Mouse (Mus musculus): Measurements from ENCODE around the gene Pofut2. TPM values are rescaled to one million over a fixed set of nuclear protein-coding genes. Genes with fewer than 3 reads are reported as not detected.

The Pofut2 gene
- polyA plus RNA-seq (2015; fragmentation: Nextera tagmentation; extraction: Ambion mirVana) = 57.5 and 63.9 TPM in 2 replicates

DNA sequence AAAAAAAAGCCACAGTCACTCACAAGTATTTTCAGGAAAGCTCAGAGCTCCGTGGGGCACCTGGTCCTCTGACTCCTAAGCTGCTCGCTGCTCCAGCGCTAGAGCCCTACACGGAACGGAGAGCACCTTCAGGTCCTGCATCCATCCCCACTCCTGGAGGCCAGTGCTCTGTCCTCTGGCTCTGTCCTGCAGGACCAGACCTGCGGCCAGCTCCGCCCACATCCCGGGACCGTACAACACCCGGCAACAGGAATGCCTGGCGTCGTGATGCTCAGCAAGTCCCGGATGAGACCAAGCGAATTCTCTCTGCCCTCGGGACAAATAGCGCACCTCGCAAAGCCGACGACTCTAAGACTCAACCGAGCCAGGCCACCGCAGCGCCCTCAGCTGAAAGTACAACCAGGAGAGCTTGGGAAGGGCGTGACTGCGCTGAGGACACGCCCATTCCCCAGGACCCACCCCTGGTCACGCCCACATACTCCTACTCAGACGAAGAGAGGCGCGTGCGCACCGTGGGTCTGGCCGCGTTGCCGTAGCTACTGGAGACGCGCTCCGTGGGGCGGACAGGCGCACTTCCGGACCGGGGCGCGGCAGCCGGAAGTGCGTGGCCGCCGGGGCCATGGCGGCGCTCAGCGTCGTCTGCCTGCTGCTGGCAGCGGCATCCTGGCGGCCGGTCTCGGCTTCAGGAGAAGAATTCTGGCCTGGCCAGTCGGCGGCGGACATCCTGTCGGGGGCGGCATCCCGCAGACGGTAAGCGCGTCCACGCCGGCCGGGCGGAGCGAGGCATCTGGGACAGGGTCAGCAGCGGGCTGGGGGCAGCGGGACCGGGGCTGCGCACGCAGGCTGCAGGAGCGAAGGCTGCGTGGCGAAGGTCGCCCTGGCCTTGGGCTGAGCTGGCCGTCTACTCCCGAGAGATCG is at the start of gene Pofut2:
TSS of gene Pofut2 (plus strand) at position 515 of the 918 bp plus-strand sequence.
- Histone ChIP-seq H3K4me2 (peak within 1 kb of the TSS; percentile 92), H3K9ac (replicated peaks) (peak within 1 kb of the TSS; percentile 93), H3K36me3 (peaks cover 28% of the 10 kb centered on the region), H3K27ac (replicated peaks) (peak within 1 kb of the TSS; percentile 92), H3K4me1 (peaks cover 27% of the 10 kb centered on the region), H3K9me3 (replicated peaks) (no peaks in the 10 kb centered on the region), H3K4me3 (replicated peaks) (peak within 1 kb of the TSS; percentile 95), H3K27me3 (replicated peaks) (no peaks in the 10 kb centered on the region)
- ATAC-seq (ENCODE audit: low FRiP score) = peak; percentile 99
- under 1% methylated on average over 80 of the region's 81 CpGs for WGBS

GRCm38 (mm10) chr10:77209261-77209660 is 49.8 kb upstream of the Pofut2 start:
- H3K36me3 ChIP-seq = no peaks in the 10 kb centered on the region
- H3K27ac ChIP-seq (replicated peaks) = no peak overlapping the region
- H3K4me3 ChIP-seq (replicated peaks) = no peak overlapping the region
- no peak overlapping the region for H3K4me2 ChIP-seq
- H3K4me1 ChIP-seq = peaks cover 16% of the 10 kb centered on the region; the same call in 1 of the 2 replicates
- H3K27me3 ChIP-seq (replicated peaks) = no peaks in the 10 kb centered on the region
- H3K9me3 ChIP-seq (replicated peaks) = no peaks in the 10 kb centered on the region
- 71% methylated on average over 5 of the region's 5 CpGs for WGBS
- ATAC-seq (ENCODE audit: low FRiP score) = no peak
- no peak overlapping the region for H3K9ac ChIP-seq (replicated peaks)

- Histone ChIP-seq H3K36me3 (no peaks in the 10 kb centered on the region), H3K4me2 (no peak overlapping the region), H3K4me3 (replicated peaks) (no peak overlapping the region), H3K9ac (replicated peaks) (no peak overlapping the region), H3K9me3 (replicated peaks) (no peaks in the 10 kb centered on the region), H3K4me1 (peaks cover 17% of the 10 kb centered on the region), H3K27me3 (replicated peaks) (no peaks in the 10 kb centered on the region), H3K27ac (replicated peaks) (0 out of 2 replicates have a peak overlapping the region, but pooled peaks have one; percentile 51)
- ATAC-seq (ENCODE audit: low FRiP score) = no peak
- 97% methylated on average over 3 of the region's 3 CpGs for WGBS
These were observed 48.4 kb upstream of the Pofut2 start for GRCm38 (mm10) chr10:77210666-77211065.

GRCm38 (mm10) chr10:77211116-77211570 is 47.9 kb upstream of the Pofut2 start:
- Histone ChIP-seq H3K27me3 (replicated peaks) (no peaks in the 10 kb centered on the region), H3K9me3 (replicated peaks) (no peaks in the 10 kb centered on the region), H3K4me2 (no peak overlapping the region), H3K36me3 (no peaks in the 10 kb centered on the region), H3K27ac (replicated peaks) (0 out of 2 replicates have a peak overlapping the region, but pooled peaks have one; percentile 51), H3K4me3 (replicated peaks) (no peak overlapping the region), H3K9ac (replicated peaks) (no peak overlapping the region), H3K4me1 (peaks cover 19% of the 10 kb centered on the region)
- no peak for ATAC-seq (ENCODE audit: low FRiP score)
- 76% methylated on average over 11 of the region's 11 CpGs for WGBS

- H3K27me3 ChIP-seq (replicated peaks) = no peaks in the 10 kb centered on the region
- H3K4me1 ChIP-seq = peaks cover 10% of the 10 kb centered on the region
- H3K9me3 ChIP-seq (replicated peaks) = no peaks in the 10 kb centered on the region
- no peaks in the 10 kb centered on the region for H3K36me3 ChIP-seq
- H3K4me3 ChIP-seq (replicated peaks) = no peak overlapping the region
- no peak for ATAC-seq (ENCODE audit: low FRiP score)
- 83% methylated on average over 6 of the region's 6 CpGs for WGBS
- H3K9ac ChIP-seq (replicated peaks) = no peak overlapping the region
- H3K27ac ChIP-seq (replicated peaks) = no peak overlapping the region
- no peak overlapping the region for H3K4me2 ChIP-seq
These were observed 46.5 kb upstream of the Pofut2 start for GRCm38 (mm10) chr10:77212354-77213120.

DNA sequence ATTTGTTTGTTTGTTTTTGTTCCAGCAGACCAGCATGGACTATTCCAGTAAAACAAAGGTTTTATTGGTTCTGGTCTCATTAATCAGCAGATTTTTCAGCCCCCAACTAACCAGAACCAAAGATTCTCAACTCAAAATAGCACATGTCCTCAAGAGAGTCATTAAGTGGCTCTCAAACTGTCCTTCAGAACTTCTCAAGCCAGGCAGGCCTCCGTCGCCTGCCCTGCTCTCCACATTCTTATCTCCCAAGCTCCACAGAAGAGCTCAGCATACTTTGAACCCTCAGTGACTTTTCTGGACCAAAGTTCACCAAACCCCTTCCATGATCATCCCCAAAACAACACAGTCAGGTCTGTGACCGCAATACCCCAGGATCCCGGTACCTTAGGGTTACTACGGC is 45.5 kb upstream of the Pofut2 start:
- H3K4me1 ChIP-seq = peaks cover 10% of the 10 kb centered on the region
- H3K4me3 ChIP-seq (replicated peaks) = no peak overlapping the region
- WGBS = 93% methylated on average over 5 of the region's 5 CpGs
- no peaks in the 10 kb centered on the region for H3K27me3 ChIP-seq (replicated peaks)
- no peaks in the 10 kb centered on the region for H3K36me3 ChIP-seq
- H3K27ac ChIP-seq (replicated peaks) = no peak overlapping the region
- no peak overlapping the region for H3K4me2 ChIP-seq
- no peak for ATAC-seq (ENCODE audit: low FRiP score)
- H3K9me3 ChIP-seq (replicated peaks) = no peaks in the 10 kb centered on the region
- no peak overlapping the region for H3K9ac ChIP-seq (replicated peaks)

DNA sequence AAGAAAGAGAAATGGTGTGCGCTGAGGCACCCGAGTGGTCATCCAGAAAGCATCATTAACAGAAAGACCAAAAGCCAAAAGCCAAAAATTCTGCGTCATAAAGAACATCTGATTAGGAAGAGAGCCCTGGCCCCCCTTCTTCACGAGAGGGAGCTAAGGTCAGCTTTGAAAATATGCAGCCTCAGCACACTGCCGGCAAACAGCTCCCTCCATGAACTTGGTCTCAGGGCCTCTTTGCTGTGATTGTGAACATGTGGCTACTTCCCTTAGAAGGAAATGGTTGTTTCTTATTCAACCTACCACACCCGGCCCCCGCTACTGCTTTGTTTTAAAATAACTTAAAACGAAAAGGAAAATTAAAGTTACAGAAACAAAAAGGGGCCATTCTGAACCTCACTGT is 44.4 kb upstream of the Pofut2 start:
- no peaks in the 10 kb centered on the region for H3K27me3 ChIP-seq (replicated peaks)
- H3K36me3 ChIP-seq = no peaks in the 10 kb centered on the region
- no peak overlapping the region for H3K4me2 ChIP-seq
- WGBS = 74% methylated on average over 8 of the region's 8 CpGs
- H3K4me3 ChIP-seq (replicated peaks) = no peak overlapping the region
- no peak overlapping the region for H3K27ac ChIP-seq (replicated peaks)
- peaks cover 10% of the 10 kb centered on the region for H3K4me1 ChIP-seq
- H3K9ac ChIP-seq (replicated peaks) = no peak overlapping the region
- no peaks in the 10 kb centered on the region for H3K9me3 ChIP-seq (replicated peaks)
- ATAC-seq (ENCODE audit: low FRiP score) = no peak

- H3K4me3 ChIP-seq (replicated peaks) = no peak overlapping the region
- no peaks in the 10 kb centered on the region for H3K27me3 ChIP-seq (replicated peaks)
- WGBS = 69% methylated on average over 4 of the region's 4 CpGs
- no peak overlapping the region for H3K9ac ChIP-seq (replicated peaks)
- H3K36me3 ChIP-seq = no peaks in the 10 kb centered on the region
- H3K9me3 ChIP-seq (replicated peaks) = no peaks in the 10 kb centered on the region
- H3K4me1 ChIP-seq = peaks cover 10% of the 10 kb centered on the region
- ATAC-seq (ENCODE audit: low FRiP score) = no peak
- peak overlapping the region; percentile 25; the same call in 1 of the 2 replicates for H3K27ac ChIP-seq (replicated peaks)
- H3K4me2 ChIP-seq = no peak overlapping the region
These were observed 43.4 kb upstream of the Pofut2 start for GRCm38 (mm10) chr10:77215641-77216040.

GRCm38 (mm10) chr10:77216313-77216712 is 42.7 kb upstream of the Pofut2 start:
- H3K36me3 ChIP-seq = no peaks in the 10 kb centered on the region
- H3K4me1 ChIP-seq = peaks cover 5% of the 10 kb centered on the region
- no peak overlapping the region for H3K4me2 ChIP-seq
- WGBS = 82% methylated on average over 2 of the region's 2 CpGs
- H3K4me3 ChIP-seq (replicated peaks) = no peak overlapping the region
- H3K27ac ChIP-seq (replicated peaks) = no peak overlapping the region
- no peaks in the 10 kb centered on the region for H3K27me3 ChIP-seq (replicated peaks)
- ATAC-seq (ENCODE audit: low FRiP score) = no peak
- H3K9me3 ChIP-seq (replicated peaks) = no peaks in the 10 kb centered on the region
- H3K9ac ChIP-seq (replicated peaks) = no peak overlapping the region

DNA sequence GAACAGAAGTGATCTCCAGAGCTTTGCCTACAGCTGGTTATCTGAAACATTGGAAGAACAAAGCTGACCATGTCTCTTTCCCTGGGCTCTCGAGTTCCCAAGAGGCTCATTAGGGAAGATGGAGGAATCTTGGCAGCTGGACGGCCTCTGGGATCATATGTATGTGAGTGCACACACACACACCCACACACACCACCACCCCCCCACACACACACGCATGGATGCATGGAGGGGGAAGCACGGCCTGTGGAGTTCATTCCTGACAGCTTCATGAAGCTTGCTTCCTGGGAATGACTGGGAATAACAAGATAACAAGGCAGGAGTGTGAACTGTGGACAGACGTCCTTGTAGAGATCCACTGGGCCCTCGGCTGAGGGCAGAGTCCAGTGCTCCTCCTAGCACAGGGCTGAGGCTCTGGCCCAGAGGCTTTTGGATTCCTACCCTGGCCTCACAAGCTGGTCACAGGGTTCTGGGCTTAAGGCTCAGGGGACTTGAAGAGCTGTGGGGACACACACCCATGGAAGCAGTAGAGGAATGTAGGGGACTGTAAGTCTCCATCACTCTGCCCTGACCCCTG is 41.8 kb upstream of the Pofut2 start:
- no peak overlapping the region for H3K27ac ChIP-seq (replicated peaks)
- no peak overlapping the region for H3K4me3 ChIP-seq (replicated peaks)
- H3K9ac ChIP-seq (replicated peaks) = no peak overlapping the region
- H3K4me2 ChIP-seq = no peak overlapping the region
- no peaks in the 10 kb centered on the region for H3K27me3 ChIP-seq (replicated peaks)
- no peaks in the 10 kb centered on the region for H3K9me3 ChIP-seq (replicated peaks)
- H3K4me1 ChIP-seq = peaks cover 5% of the 10 kb centered on the region
- 76% methylated on average over 6 of the region's 6 CpGs for WGBS
- ATAC-seq (ENCODE audit: low FRiP score) = no peak
- H3K36me3 ChIP-seq = no peaks in the 10 kb centered on the region

DNA sequence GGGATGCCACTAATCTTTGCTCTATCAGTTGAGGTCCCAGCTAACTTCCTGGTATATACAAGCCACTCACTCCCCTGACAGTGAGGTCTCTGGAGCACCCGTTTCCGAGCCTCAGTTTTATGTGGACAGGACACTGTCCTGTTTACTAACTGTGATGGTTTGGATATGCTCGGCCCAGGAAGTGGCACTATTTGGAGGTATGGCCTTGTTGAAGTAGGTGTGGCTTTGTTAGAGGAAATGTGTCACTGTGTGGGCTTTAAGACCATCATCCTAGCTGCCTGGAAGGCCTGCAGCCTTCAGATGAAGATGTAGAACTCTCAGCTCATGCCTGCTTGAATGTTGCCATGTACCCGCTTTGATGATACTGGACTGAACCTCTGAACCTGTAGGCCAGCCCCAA is 41.0 kb upstream of the Pofut2 start:
- no peaks in the 10 kb centered on the region for H3K9me3 ChIP-seq (replicated peaks)
- H3K4me1 ChIP-seq = peaks cover 5% of the 10 kb centered on the region
- no peak for ATAC-seq (ENCODE audit: low FRiP score)
- H3K27me3 ChIP-seq (replicated peaks) = no peaks in the 10 kb centered on the region
- WGBS = 90% methylated on average over 4 of the region's 4 CpGs
- H3K9ac ChIP-seq (replicated peaks) = no peak overlapping the region
- no peak overlapping the region for H3K4me2 ChIP-seq
- H3K36me3 ChIP-seq = no peaks in the 10 kb centered on the region
- no peak overlapping the region for H3K4me3 ChIP-seq (replicated peaks)
- no peak overlapping the region for H3K27ac ChIP-seq (replicated peaks)

All from neural tube, embryonic 15.5 days (tissue).